Mouse (Mus musculus) kidney, embryonic 14.5 days (tissue): ENCODE measurements around the gene Crybg1. TPM values are rescaled to one million over a fixed set of nuclear protein-coding genes. Genes with fewer than 3 reads are reported as not detected.
"Not testable (repeated sequence)": the region's sequence is repeated elsewhere in the genome, so short reads cannot be mapped to it uniquely, and the experiment has no call there.

Source experiments
- ATAC-seq: fragments of 200-750 bp; cut with Nextera tagmentation; 2 replicates; pipeline ENCODE4 v1.8.0; 2017; ENCODE audit warnings: moderate number of reproducible peaks, mild to moderate bottlenecking, moderate TSS enrichment, moderate library complexity; ENCODE audit not compliant: low FRiP score, low TSS enrichment
- H3K27ac ChIP-seq: fragments of 300-500 bp; sonication (generic); 2 replicates; pipeline ENCODE4 v1.5.1; 2014; ENCODE audit warnings: low read depth, mild to moderate bottlenecking, low read length, moderate library complexity, mixed read lengths
- H3K27me3 ChIP-seq: fragments of 300-500 bp; sonication (generic); 2 replicates; pipeline ENCODE4 v1.6.1; 2014; ENCODE audit warnings: mild to moderate bottlenecking, low read length; ENCODE audit not compliant: control insufficient read depth, insufficient read depth
- H3K36me3 ChIP-seq: fragments of 300-500 bp; sonication (generic); 2 replicates; pipeline ENCODE4 v1.6.1; 2014; ENCODE audit warnings: low read length, mixed read lengths; ENCODE audit not compliant: control insufficient read depth, insufficient read depth
- H3K4me1 ChIP-seq: fragments of 300-500 bp; sonication (generic); 2 replicates; pipeline ENCODE4 v1.6.1; 2014; ENCODE audit warnings: low read length, mixed read lengths; ENCODE audit not compliant: control insufficient read depth, insufficient read depth
- H3K4me2 ChIP-seq: fragments of 300-500 bp; sonication (generic); replicated peaks from 2 replicates; pipeline ENCODE4 v1.6.1; 2014; ENCODE audit warnings: low read depth, mild to moderate bottlenecking, low read length
- H3K4me3 ChIP-seq: fragments of 300-500 bp; sonication (generic); 2 replicates; pipeline ENCODE4 v1.5.1; 2014; ENCODE audit warnings: mild to moderate bottlenecking, low read length
- H3K9ac ChIP-seq: fragments of 300-500 bp; sonication (generic); 2 replicates; pipeline ENCODE4 v1.6.1; 2014; ENCODE audit warnings: low read depth, mild to moderate bottlenecking, low read length, moderate library complexity
- H3K9me3 ChIP-seq: fragments of 300-500 bp; sonication (generic); 2 replicates; pipeline ENCODE4 v1.6.1; 2016; ENCODE audit warnings: low read length; ENCODE audit not compliant: control insufficient read depth
- WGBS: fragments of 180-500 bp; shearing (Covaris S2); extraction: QIAGEN DNeasy Blood & Tissue Kit; methylation state at CpG from one replicate; pipeline ENCODE4 v1.1.7; 2014; 5-methylcytosine and 5-hydroxymethylcytosine counted together
- polyA plus RNA-seq: library from polyadenylated mRNA; unstranded; fragments of >200 nt; fragmentation: Nextera tagmentation; extraction: Ambion mirVana; gene quantifications from 2 replicates; pipeline ENCODE4 v1.2.1, GENCODE M21; 2014

Gene Crybg1
- polyA plus RNA-seq, 1 experiment from 2014 or later = 5.0 TPM

DNA sequence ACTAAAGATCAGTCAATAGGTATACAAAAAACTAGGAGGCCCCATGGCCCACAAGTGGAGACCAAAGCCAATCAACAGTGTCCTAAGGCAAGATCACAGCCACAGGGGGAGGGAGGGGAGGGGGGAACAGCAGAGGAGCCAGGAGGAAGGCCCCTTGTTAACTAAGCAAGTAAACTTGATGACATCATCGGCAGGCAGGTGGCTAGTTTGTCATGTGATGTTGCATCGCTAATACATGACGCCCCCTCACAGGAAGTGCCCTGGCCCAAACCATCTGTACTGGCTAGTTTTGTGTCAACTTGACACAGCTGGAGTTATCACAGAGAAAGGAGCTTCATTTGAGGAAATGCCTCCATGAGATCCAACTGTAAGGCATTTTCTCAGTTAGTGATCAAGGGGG, 167.9 kb downstream of the Crybg1 start:
- H3K27me3 ChIP-seq, H3K4me2 ChIP-seq, H3K27ac ChIP-seq, H3K9me3 ChIP-seq, ATAC-seq, H3K4me3 ChIP-seq, H3K9ac ChIP-seq, H3K4me1 ChIP-seq, H3K36me3 ChIP-seq: not testable (repeated sequence)
- WGBS = 95% methylated on average over 3 of the region's 3 CpGs

DNA sequence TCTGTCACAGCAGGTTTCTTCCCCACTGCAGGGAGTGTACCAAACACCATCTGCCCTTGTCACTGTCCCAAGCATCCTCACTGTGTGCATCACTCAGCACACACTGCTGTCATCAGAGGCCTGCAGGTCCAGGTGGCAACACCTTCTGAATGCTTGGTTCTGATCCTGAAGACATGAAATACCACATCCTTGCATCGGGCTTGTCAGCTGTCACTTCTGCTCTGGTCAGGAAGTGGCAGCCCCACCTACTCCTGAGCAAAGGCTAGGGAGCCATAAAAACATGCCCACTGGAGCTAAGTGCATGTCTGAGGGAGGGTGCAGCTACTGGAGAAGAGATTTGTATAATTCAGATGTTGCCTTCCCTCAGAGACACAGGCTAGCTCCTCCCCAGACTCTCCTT, 168.6 kb downstream of the Crybg1 start:
- no peaks in the 10 kb centered on the region for H3K4me1 ChIP-seq
- no peaks in the 10 kb centered on the region for H3K27me3 ChIP-seq
- H3K9me3 ChIP-seq = no peaks in the 10 kb centered on the region
- no peak overlapping the region for H3K9ac ChIP-seq
- H3K36me3 ChIP-seq = no peaks in the 10 kb centered on the region
- H3K4me3 ChIP-seq = no peak overlapping the region
- no peak for ATAC-seq
- 59% methylated on average over 1 of the region's 1 CpGs for WGBS
- H3K4me2 ChIP-seq = no peak overlapping the region
- H3K27ac ChIP-seq = no peak overlapping the region

DNA sequence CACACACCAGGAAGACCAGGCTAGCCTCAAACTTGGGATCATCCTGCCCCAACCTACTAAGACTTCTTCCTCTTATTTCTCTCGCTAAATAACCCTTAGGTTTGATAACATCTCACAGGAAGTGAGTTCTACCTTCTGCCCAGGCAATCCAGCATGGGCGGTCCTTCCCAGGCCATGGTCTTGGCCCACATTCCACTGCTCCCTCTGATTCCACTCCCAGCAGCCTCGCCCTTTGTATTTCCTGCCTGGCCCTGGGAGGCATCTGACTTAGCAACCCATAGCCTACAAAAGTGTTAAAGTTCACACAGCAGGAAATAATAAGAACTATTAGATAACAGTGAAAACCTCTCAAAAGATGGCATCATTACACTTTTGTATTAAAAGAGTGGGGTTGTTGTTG, 171.3 kb downstream of the Crybg1 start:
- Histone ChIP-seq H3K4me3 (no peak overlapping the region), H3K36me3 (no peaks in the 10 kb centered on the region), H3K4me1 (no peaks in the 10 kb centered on the region), H3K4me2 (no peak overlapping the region), H3K9me3 (no peaks in the 10 kb centered on the region), H3K27ac (no peak overlapping the region), H3K9ac (no peak overlapping the region), H3K27me3 (no peaks in the 10 kb centered on the region)
- 55% methylated on average over 3 of the region's 3 CpGs for WGBS
- ATAC-seq = no peak

DNA sequence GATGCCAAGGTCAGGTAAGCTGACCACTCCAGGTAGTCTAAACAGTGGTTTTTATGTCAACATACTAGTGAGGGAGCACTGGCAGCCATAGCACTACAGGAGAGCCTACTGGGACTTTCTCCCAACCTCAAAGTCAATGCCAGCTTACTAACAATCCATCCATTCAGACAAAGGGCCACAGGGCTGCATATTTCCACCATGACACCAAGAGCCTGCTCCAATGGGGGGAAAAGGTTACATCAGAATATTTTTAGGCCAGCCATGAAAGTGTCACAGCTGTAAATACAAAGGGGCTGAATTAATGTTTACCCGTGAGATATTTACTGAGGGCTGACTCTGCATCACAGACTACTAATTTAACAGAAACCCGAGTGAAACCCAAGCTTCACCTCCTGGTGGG, 175.4 kb downstream of the Crybg1 start:
- Histone ChIP-seq H3K36me3 (no peaks in the 10 kb centered on the region), H3K27me3 (no peaks in the 10 kb centered on the region), H3K4me3 (no peak overlapping the region), H3K9ac (no peak overlapping the region), H3K9me3 (no peaks in the 10 kb centered on the region), H3K4me2 (no peak overlapping the region), H3K4me1 (no peaks in the 10 kb centered on the region), H3K27ac (no peak overlapping the region)
- ATAC-seq = no peak
- 51% methylated on average over 2 of the region's 2 CpGs for WGBS

DNA sequence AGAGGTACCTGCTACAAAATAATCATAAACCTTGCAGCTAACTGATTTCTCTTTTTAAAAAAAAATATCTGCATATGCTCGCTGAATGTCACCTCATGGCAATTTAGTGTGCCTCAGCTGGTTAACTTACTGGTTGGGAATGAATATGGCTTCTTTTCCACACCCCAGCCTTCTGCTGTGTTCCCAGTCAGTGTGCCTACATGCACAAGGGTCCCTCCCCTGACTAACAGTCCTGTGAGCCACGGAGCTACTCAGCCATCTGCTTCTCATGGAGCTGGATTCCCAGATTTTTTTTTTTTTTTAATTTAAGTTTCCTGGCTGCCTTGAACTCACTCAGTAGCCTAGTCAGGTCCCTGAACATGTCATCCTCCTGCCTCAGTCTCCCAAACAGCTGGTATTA, 183.7 kb downstream of the Crybg1 start:
- no peak for ATAC-seq

DNA sequence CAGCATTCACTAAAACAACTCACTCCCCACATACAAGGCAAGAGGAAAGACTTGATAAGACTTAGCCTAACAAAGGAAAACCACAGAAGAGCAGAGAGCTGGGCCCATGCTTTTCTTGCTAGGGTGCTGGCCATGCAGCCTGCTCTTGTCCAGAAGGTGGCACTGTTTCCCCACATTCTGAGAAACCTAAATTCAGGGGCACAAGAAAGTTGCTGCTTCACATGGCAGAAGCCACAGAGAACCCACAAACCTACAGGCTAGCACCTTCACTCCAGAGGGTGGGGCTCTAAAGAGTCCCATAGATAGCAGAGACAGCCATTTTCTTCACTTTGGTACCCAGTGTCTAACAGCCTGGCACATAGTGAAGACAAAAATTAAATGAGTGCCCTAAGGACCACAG, 194.7 kb downstream of the Crybg1 start:
- no peak overlapping the region for H3K27ac ChIP-seq
- H3K27me3 ChIP-seq = no peaks in the 10 kb centered on the region
- no peak overlapping the region for H3K4me2 ChIP-seq
- no peak for ATAC-seq
- no peaks in the 10 kb centered on the region for H3K4me1 ChIP-seq
- H3K4me3 ChIP-seq = no peak overlapping the region
- H3K9me3 ChIP-seq = no peaks in the 10 kb centered on the region
- no peak overlapping the region for H3K9ac ChIP-seq
- H3K36me3 ChIP-seq = no peaks in the 10 kb centered on the region

More for the DNA sequence above, 183.7 kb downstream of the Crybg1 start:
- Histone ChIP-seq H3K4me2 (no peak overlapping the region), H3K36me3 (no peaks in the 10 kb centered on the region), H3K9me3 (no peaks in the 10 kb centered on the region), H3K4me1 (no peaks in the 10 kb centered on the region), H3K9ac (no peak overlapping the region), H3K27ac (no peak overlapping the region), H3K27me3 (no peaks in the 10 kb centered on the region), H3K4me3 (no peak overlapping the region)
- WGBS = 69% methylated on average over 2 of the region's 2 CpGs

DNA sequence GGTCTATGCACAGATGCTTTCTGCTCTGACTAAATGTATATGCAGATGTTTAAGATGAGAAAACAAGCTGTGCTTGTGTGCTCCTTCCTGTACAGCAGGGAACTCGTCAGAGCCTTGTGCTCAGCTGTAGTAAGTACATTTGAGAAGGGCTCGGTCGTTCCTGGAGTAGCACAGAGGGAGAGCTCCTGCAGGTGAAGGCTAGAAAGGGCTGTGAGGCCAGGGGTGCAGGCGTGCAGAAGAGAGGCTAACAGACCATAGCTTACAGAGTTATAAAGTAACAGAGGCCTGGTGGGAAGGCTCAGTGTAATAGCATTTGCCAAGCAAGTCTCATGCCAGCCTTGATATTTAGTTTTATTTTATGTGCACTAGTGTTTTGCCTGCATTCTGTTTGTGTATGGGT, 203.2 kb downstream of the Crybg1 start:
- peak; percentile 65; the same call in 1 of the 2 replicates for ATAC-seq
- Histone ChIP-seq H3K27ac (no peak overlapping the region), H3K9me3 (no peaks in the 10 kb centered on the region), H3K27me3 (no peaks in the 10 kb centered on the region), H3K4me3 (no peak overlapping the region), H3K4me1 (no peaks in the 10 kb centered on the region), H3K4me2 (no peak overlapping the region), H3K36me3 (peaks cover 5% of the 10 kb centered on the region; the same call in 1 of the 2 replicates), H3K9ac (no peak overlapping the region)
- WGBS = 55% methylated on average over 4 of the region's 4 CpGs

DNA sequence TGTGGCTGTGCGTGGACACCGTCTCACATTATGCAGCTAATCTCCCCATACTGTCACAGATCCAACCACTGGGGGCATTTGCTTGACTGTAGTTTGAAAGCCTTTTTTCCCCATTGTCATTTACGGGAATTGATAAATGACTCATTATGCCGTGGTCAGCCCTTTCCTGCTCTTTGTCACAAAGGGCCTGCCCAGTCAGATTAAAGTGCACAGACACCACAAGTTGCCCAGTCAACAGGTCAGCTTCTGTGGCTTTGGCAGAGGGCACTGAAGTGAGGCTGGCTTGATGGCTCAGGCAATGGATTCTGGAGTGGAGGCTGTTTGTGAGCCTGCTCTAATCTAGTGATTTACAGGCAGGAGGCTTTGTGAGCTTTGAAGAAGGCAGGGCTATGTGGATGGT, 204.9 kb downstream of the Crybg1 start:
- no peak overlapping the region for H3K4me2 ChIP-seq
- H3K36me3 ChIP-seq = peaks cover 5% of the 10 kb centered on the region; the same call in 1 of the 2 replicates
- H3K27ac ChIP-seq = no peak overlapping the region
- no peak overlapping the region for H3K4me3 ChIP-seq
- H3K9ac ChIP-seq = no peak overlapping the region
- no peaks in the 10 kb centered on the region for H3K4me1 ChIP-seq
- H3K9me3 ChIP-seq = no peaks in the 10 kb centered on the region
- no peaks in the 10 kb centered on the region for H3K27me3 ChIP-seq
- 72% methylated on average over 4 of the region's 4 CpGs for WGBS
- ATAC-seq = no peak

DNA sequence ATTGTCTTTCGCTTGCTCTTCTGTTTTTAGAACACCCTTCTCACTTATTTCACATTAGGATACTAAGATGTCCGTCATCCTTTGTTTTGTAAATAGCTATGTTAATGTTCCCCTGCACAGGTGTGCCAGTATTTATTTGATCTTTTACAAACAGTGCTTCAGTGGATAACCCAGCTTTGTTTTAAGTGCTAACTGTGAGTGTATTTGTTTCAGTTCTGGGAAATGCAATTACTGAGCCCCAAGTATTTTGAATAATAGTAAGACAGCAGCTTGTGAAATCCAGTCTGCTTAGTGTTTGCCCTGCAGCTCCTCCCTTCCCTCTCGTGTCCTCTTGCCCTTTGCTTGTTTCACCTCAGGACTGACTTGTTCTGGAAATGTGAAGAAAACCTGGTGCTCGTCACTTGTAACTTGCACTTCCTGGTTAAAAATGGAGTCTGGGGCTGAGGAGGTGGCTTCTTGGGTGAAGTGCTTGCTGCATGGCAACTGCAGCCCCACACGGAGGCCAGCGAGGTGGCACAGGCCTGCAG, 209.5 kb downstream of the Crybg1 start:
- H3K36me3 ChIP-seq = no peaks in the 10 kb centered on the region
- H3K27me3 ChIP-seq = no peaks in the 10 kb centered on the region
- no peaks in the 10 kb centered on the region for H3K9me3 ChIP-seq
- ATAC-seq = no peak
- H3K4me3 ChIP-seq = no peak overlapping the region
- no peaks in the 10 kb centered on the region for H3K4me1 ChIP-seq
- no peak overlapping the region for H3K4me2 ChIP-seq
- 75% methylated on average over 6 of the region's 6 CpGs for WGBS
- H3K9ac ChIP-seq = no peak overlapping the region
- H3K27ac ChIP-seq = no peak overlapping the region
